Mouse (Mus musculus) forebrain, embryonic 10.5 days (tissue): ENCODE results near the gene Slc9a3r1. TPM values are rescaled to one million over a fixed set of nuclear protein-coding genes. Genes with fewer than 3 reads are reported as not detected.
A peak's percentile ranks its signal among the peaks of the same experiment; 100 is the strongest.

Experiments
- DNase-seq: peaks from one replicate; pipeline ENCODE4 v3.0.0-alpha.2; 2017; ENCODE audit warnings: low spot score; ENCODE audit errors: extremely low spot score
- H3K27ac ChIP-seq: fragments of 300-500 bp; sonication (generic); 2 replicates; pipeline ENCODE4 v1.5.1; 2016; ENCODE audit warnings: mild to moderate bottlenecking
- H3K27me3 ChIP-seq: fragments of 300-500 bp; sonication (generic); 2 replicates; pipeline ENCODE4 v1.6.1; 2016; ENCODE audit warnings: mild to moderate bottlenecking; ENCODE audit not compliant: poor library complexity, severe bottlenecking
- H3K36me3 ChIP-seq: fragments of 300-500 bp; sonication (generic); replicated peaks from 2 replicates; pipeline ENCODE4 v1.6.1; 2016; ENCODE audit warnings: mild to moderate bottlenecking, moderate library complexity
- H3K4me1 ChIP-seq: fragments of 300-500 bp; sonication (generic); 2 replicates; pipeline ENCODE4 v1.6.1; 2016
- H3K4me3 ChIP-seq: fragments of 300-500 bp; sonication (generic); 2 replicates; pipeline ENCODE4 v1.5.1; 2016; ENCODE audit warnings: mild to moderate bottlenecking, moderate library complexity
- H3K9me3 ChIP-seq: fragments of 300-500 bp; sonication (generic); 2 replicates; pipeline ENCODE4 v1.6.1; 2016; ENCODE audit warnings: mild to moderate bottlenecking, moderate library complexity
- WGBS: fragments of 180-500 bp; shearing (Covaris S2); methylation state at CpG from one replicate; pipeline ENCODE4 v1.1.7; 2016; 5-methylcytosine and 5-hydroxymethylcytosine counted together
- polyA plus RNA-seq: library from polyadenylated mRNA; unstranded; fragments of >200 nt; fragmentation: Nextera tagmentation; extraction: Ambion mirVana; gene quantifications from 2 replicates; pipeline ENCODE4 v1.2.1, GENCODE M21; 2016

Slc9a3r1 gene
- polyA plus RNA-seq, 1 experiment from 2014 or later = 38.1 TPM

- peak; percentile 68 for DNase-seq
- Histone ChIP-seq H3K4me1 (peaks cover 76% of the 10 kb centered on the region), H3K4me3 (no peak overlapping the region), H3K9me3 (no peaks in the 10 kb centered on the region), H3K36me3 (no peaks in the 10 kb centered on the region), H3K27me3 (peaks cover 38% of the 10 kb centered on the region), H3K27ac (no peak overlapping the region; the same call in 1 of the 2 replicates)
- 40% methylated on average over 8 of the region's 8 CpGs for WGBS
Measured at GRCm38 (mm10) chr11:115224889-115225288, 61.7 kb downstream of the Slc9a3r1 start.

GRCm38 (mm10) chr11:115225301-115225700 is 62.2 kb downstream of the Slc9a3r1 start:
- Histone ChIP-seq H3K27ac (no peak overlapping the region; the same call in 1 of the 2 replicates), H3K4me1 (peaks cover 81% of the 10 kb centered on the region), H3K9me3 (no peaks in the 10 kb centered on the region), H3K27me3 (peaks cover 42% of the 10 kb centered on the region), H3K4me3 (no peak overlapping the region), H3K36me3 (no peaks in the 10 kb centered on the region)
- WGBS = 62% methylated on average over 6 of the region's 6 CpGs
- no peak for DNase-seq

GRCm38 (mm10) chr11:115226811-115227491 is 63.8 kb downstream of the Slc9a3r1 start:
- no peaks in the 10 kb centered on the region for H3K9me3 ChIP-seq
- peak overlapping the region; percentile 66 for H3K27ac ChIP-seq
- H3K27me3 ChIP-seq = peaks cover 51% of the 10 kb centered on the region
- H3K4me3 ChIP-seq = no peak overlapping the region
- no peaks in the 10 kb centered on the region for H3K36me3 ChIP-seq
- H3K4me1 ChIP-seq = peaks cover 89% of the 10 kb centered on the region
- 41% methylated on average over 13 of the region's 14 CpGs for WGBS
- no peak for DNase-seq

- Histone ChIP-seq H3K27me3 (peaks cover 54% of the 10 kb centered on the region), H3K27ac (peak overlapping the region; percentile 66; the same call in 1 of the 2 replicates), H3K9me3 (no peaks in the 10 kb centered on the region), H3K4me1 (peaks cover 89% of the 10 kb centered on the region), H3K4me3 (no peak overlapping the region), H3K36me3 (no peaks in the 10 kb centered on the region)
- DNase-seq = no peak
- 20% methylated on average over 12 of the region's 12 CpGs for WGBS
Measured at GRCm38 (mm10) chr11:115227640-115228039, 64.5 kb downstream of the Slc9a3r1 start.

GRCm38 (mm10) chr11:115228430-115228829 is 65.3 kb downstream of the Slc9a3r1 start:
- Histone ChIP-seq H3K9me3 (no peaks in the 10 kb centered on the region), H3K36me3 (no peaks in the 10 kb centered on the region), H3K27me3 (peaks cover 57% of the 10 kb centered on the region), H3K27ac (0 out of 2 replicates have a peak overlapping the region, but pooled peaks have one; percentile 66), H3K4me3 (no peak overlapping the region; the same call in 1 of the 2 replicates), H3K4me1 (peaks cover 89% of the 10 kb centered on the region)
- no peak for DNase-seq
- WGBS = 72% methylated on average over 7 of the region's 7 CpGs

- no peaks in the 10 kb centered on the region for H3K9me3 ChIP-seq
- peaks cover 94% of the 10 kb centered on the region for H3K4me1 ChIP-seq
- no peaks in the 10 kb centered on the region for H3K36me3 ChIP-seq
- WGBS = 47% methylated on average over 15 of the region's 15 CpGs
- peaks cover 60% of the 10 kb centered on the region for H3K27me3 ChIP-seq
- H3K4me3 ChIP-seq = no peak overlapping the region
- H3K27ac ChIP-seq = no peak overlapping the region
- DNase-seq = no peak
Measured at GRCm38 (mm10) chr11:115229021-115229930, 66.1 kb downstream of the Slc9a3r1 start.

Other genes starting within 250 kb of the Slc9a3r1 start
- gene Cd300lb, start 229.0 kb upstream of the Slc9a3r1 start, polyA plus RNA-seq = not detected in 2 replicates
- not detected in 2 replicates for gene Cd300c, start 194.2 kb upstream of the Slc9a3r1 start, polyA plus RNA-seq
- gene Cd300ld, start 173.4 kb upstream of the Slc9a3r1 start, polyA plus RNA-seq = 0.17 TPM in 1 of 2 replicates, not detected in the other
- gene Cd300c2, start 161.5 kb upstream of the Slc9a3r1 start, polyA plus RNA-seq = 0.20 and 0.41 TPM in 2 replicates
- gene Cd300ld2, start 147.1 kb upstream of the Slc9a3r1 start, polyA plus RNA-seq = not detected in 2 replicates
- not detected in 2 replicates for gene Cd300ld4, start 136.3 kb upstream of the Slc9a3r1 start, polyA plus RNA-seq
- gene Cd300ld5, start 125.6 kb upstream of the Slc9a3r1 start, polyA plus RNA-seq = not detected in 2 replicates
- gene Cd300ld3, start 114.9 kb upstream of the Slc9a3r1 start, polyA plus RNA-seq = not detected in 2 replicates
- not detected in 2 replicates for gene Cd300e, start 101.2 kb upstream of the Slc9a3r1 start, polyA plus RNA-seq
- gene Rab37, start 71.9 kb upstream of the Slc9a3r1 start, polyA plus RNA-seq = 0.76 and 0.90 TPM in 2 replicates
- 0.09 and 0.10 TPM in 2 replicates for gene Cd300lf, start 29.3 kb upstream of the Slc9a3r1 start, polyA plus RNA-seq
- 8.7 and 8.8 TPM in 2 replicates for gene Tmem104, start 24.1 kb downstream of the Slc9a3r1 start, polyA plus RNA-seq
- gene Nat9, start 24.5 kb downstream of the Slc9a3r1 start, polyA plus RNA-seq = 16.9 and 20.6 TPM in 2 replicates
- not detected in 2 replicates for gene Grin2c, start 103.9 kb downstream of the Slc9a3r1 start, polyA plus RNA-seq
- 16.3 and 17.5 TPM in 2 replicates for gene Fdxr, start 113.7 kb downstream of the Slc9a3r1 start, polyA plus RNA-seq
- 0.45 and 0.49 TPM in 2 replicates for gene Fads6, start 134.3 kb downstream of the Slc9a3r1 start, polyA plus RNA-seq
- 0.12 TPM in 1 of 2 replicates, not detected in the other for gene Otop2, start 143.8 kb downstream of the Slc9a3r1 start, polyA plus RNA-seq
- gene Ush1g, start 158.7 kb downstream of the Slc9a3r1 start, polyA plus RNA-seq = 0.05 TPM in 1 of 2 replicates, not detected in the other
- not detected in 2 replicates for gene Otop3, start 171.4 kb downstream of the Slc9a3r1 start, polyA plus RNA-seq
- gene Hid1, start 204.4 kb downstream of the Slc9a3r1 start, polyA plus RNA-seq = 16.2 and 18.2 TPM in 2 replicates
- 21.1 and 21.8 TPM in 2 replicates for gene Cdr2l, start 218.6 kb downstream of the Slc9a3r1 start, polyA plus RNA-seq
- 275 and 277 TPM in 2 replicates for gene Mrpl58, start 240.4 kb downstream of the Slc9a3r1 start, polyA plus RNA-seq